Mouse (Mus musculus) megakaryocyte-erythroid progenitor cell, adult 5-6 weeks (primary cell): ENCODE data around the gene Iglon5. TPM values are rescaled to one million over a fixed set of nuclear protein-coding genes. Genes with fewer than 3 reads are reported as not detected.

Experiments used
- ATAC-seq: replicated peaks from 2 replicates; pipeline ENCODE4 v1.8.0; 2016; ENCODE audit warnings: mild to moderate bottlenecking, inconsistent platforms; ENCODE audit not compliant: severe bottlenecking, poor library complexity, low FRiP score, low TSS enrichment
- total RNA-seq, 2 experiments: library from RNA; stranded (forward) in 1 of 2; stranded (reverse) in 1 of 2; fragments of 200-1000, 215-1000 nt in 1 of 2; fragments of >200 nt in 1 of 2; fragmentation: Nextera tagmentation in 1 of 2; gene quantifications; 2 replicates each; pipeline ENCODE4 v1.2.3; 2014 to 2017

Gene Iglon5
- not detected in 2 replicates for total RNA-seq (2014; fragmentation: Nextera tagmentation)
- not detected in 2 replicates for total RNA-seq (2017)

DNA sequence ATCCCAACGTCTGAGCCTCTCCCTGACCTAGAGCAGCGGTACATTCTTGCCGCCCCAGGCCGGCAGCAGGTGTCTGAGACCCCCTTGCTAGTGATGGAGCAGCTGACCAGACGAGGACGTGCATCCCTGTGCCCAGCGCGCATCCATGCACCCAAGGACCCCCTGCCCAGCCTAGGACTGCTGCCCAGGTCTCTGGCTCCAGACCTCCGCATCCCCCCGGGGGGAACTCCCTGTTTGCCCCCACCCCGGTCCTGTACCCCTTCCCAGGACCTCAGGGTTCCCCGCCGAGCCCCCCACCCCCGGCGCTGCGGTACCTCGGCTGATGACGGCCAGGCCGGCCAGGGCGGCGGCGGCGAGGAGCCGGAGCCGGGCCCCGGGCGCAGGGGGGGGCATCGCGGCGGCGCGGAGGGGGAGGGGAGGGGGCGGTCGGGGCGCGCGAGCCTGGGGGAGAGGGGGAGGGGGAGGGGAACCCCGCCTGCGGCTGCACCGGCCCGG is at the start of gene Iglon5:
Gene Iglon5 (minus strand): TSS at position 445 of the 495 bp plus-strand sequence.
- ATAC-seq, result no peak

DNA sequence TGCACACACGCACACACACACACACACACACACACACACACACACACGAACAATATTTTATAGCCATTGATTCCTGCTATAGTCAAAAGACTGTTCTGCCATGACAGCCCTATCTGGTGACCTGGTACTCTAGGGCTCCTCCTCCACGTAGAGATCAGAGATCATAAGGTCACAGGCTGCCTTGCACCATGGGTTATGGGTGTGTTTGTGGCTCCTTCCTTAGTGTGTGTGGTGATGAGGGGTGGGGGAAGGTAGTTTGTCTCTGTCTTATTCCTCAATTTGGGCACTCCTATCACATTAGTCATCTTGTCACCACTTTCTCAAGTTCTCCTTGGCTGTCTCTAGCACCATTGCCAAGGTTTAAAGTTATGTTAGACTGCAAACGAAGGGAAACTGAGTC is 48.6 kb upstream of the Iglon5 start:
- no peak for ATAC-seq

DNA sequence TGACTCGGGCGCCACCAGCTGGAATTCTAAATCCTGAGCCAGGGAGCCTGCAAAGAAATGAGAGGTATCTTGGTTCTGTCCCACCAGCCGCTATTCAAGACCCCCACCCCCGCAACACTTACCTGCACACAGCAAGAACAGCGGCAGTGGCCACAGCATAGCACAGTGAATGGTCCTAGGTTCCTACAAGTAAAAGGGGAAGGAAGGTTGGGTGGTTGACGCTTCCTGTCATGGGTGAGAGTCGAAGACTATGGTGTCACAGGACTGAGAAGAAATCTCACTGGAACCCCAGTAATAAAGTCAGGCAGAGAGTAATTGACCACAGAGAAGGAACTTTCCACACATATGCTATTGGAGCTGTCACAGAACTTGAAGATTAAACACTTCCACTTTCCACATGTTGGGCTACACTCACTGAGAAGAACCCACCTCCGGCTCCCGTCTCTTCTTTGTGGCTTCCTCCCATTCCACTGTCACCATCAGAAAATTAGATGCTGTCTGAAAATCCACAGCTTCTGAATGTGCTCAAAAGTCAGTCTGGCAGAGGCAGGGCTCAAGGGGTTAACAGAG is 43.1 kb upstream of the Iglon5 start:
- no peak for ATAC-seq

DNA sequence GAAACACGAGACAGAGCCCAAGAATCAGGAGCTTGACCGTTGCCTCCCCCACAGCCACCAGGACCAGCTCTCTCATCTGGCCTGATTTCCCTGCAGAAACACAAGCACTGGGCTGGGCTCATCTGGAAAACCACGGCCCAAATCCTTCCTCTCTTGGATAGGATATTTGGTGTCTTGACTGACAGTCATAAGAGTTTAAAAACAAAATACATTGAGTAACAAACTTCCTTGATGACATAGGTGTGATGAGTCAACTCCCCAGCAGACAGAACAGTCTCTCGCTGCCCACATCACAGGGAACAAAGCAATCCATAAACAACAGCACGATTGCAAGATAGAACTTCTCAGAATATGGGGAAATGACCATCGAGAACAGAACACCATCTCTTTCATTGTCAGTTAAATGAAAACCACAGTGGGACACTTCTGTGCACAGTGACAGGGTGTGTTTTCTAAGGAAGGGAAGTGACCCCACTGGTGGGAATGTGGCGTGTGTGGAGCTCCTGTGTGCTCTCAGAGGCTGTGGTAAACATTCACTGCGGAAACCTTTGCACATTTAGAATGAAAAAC is 40.4 kb upstream of the Iglon5 start:
- ATAC-seq, result no peak

DNA sequence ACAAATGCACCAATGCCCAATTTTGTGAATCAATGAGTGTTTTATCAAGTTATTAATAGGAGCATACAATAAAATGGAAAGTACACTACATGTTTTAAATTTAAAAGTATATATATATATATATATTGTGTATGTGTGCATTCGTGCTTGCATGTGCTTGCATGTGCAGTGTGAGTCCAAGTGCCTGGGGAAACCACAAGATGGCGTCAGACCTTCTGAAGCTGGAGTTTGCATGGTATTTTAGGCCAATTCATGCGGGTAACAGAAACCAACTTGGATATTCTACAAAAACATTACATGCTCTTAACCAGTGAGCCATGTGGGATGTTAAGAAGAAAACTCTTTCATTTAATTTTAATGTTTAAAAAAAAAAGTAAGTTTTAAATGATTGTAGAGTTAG is 35.4 kb upstream of the Iglon5 start:
- no peak for ATAC-seq

DNA sequence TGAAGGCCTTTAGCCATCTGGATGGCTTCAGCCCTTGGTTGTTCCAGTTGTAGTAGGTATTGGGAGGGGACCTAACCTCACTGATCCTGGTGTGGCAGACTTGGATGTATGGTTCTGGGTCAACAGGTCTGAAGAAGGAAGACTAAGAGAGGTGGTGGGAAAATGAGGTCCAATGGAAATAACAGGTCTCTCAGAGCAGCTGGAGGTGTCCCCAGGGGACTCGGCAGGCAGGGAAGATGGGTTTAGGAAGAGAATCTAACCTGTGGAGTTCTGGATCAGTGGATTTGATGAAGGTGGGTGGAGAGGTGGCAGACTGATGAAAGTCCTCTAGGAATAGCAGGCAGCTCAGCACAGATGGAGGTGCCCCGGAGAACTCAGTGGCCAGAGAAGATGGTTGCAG is 32.9 kb upstream of the Iglon5 start:
- no peak for ATAC-seq

DNA sequence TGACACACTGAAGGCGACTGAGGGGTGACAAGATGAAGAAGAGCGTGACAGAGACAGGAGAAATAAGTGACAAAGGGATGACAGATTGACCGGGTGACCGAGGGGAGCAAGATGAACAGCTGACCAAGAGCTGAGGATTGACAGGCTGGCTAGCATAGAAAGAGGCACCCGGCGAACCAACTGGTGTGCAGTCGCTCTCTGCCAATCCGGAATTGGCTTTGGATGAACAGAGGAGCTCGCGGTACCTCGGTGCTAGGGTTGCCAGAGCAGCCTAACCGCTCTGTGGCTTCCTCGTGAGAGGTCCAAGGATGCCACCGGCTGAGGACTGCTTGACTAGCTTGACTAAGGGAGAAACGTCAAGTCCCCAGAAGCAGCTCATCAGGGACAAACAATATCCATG is 28.5 kb upstream of the Iglon5 start:
- ATAC-seq, result no peak

DNA sequence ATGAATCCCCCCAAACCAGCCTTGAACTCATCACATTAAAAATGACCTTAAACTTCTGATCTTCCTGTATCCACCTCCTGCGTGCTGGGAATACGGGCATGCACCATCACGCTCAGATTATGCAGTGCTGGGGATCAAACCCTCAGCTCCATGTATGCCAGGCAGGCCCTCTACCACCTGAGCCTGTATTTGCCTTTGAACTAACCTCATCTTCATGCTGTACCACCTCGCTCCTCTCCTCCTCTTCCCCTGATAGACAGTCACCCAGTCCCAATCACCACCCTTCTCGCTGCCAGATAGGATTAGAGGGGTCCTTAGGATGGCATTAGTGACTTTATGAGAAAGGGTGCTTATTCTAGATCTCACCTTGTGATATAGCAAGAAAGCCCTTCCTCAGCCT is 25.2 kb upstream of the Iglon5 start:
- ATAC-seq, result no peak

DNA sequence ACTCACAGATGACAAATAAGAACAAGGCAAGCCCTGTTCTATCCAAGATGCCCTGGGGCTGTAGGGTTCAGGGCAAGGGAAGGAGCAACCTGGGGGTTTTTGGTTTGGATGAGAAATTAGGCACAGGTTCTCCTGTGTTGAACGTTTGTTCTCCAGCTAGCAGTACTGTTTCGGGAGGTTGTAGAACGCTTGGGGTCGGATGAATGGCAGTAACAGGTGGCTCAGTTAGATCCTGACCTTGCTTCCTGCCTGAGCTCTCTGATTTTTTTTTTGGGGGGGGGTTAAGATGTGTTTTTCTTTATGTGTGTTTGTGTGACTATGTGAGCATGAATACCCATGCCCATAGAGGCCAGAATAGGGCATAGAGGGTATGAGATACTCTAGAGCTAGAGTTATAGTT is 22.6 kb upstream of the Iglon5 start:
- ATAC-seq, result no peak

DNA sequence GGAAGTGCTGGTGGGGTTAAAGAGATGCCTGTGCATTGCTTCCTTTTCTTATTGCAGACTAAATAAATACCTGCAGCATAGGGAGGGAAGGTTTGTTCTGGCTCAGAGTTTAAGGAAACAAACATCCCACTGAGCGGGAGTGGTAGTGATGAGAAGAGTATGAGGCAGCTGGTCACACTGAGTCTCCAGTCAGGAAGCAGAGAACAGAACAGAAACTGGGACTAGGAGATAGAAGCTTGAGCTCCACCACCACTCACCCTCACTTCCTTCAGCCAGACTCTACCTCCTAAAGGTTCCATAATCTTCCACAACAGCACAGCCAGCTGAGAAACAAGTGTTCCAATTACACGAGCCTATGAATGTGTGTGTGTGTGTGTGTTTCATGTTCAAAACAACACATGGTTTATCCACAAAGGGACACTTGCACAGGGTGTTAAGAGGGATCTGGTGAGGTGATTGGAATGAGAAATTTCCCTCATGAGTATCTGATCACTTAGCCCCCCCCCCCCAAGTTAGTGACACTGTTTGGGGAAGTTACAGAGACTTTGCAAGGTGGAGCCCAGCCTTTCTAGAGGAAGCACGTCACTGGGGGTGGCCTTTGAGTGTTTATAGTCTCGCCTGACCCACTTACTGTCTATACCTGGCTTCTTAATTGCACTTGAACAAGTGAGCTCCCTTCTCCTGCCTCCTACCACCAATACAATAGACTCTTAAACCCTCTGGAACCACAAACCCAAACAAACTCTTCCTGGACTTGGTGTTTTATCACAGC is 22.0 kb upstream of the Iglon5 start:
- ATAC-seq, result no peak

DNA sequence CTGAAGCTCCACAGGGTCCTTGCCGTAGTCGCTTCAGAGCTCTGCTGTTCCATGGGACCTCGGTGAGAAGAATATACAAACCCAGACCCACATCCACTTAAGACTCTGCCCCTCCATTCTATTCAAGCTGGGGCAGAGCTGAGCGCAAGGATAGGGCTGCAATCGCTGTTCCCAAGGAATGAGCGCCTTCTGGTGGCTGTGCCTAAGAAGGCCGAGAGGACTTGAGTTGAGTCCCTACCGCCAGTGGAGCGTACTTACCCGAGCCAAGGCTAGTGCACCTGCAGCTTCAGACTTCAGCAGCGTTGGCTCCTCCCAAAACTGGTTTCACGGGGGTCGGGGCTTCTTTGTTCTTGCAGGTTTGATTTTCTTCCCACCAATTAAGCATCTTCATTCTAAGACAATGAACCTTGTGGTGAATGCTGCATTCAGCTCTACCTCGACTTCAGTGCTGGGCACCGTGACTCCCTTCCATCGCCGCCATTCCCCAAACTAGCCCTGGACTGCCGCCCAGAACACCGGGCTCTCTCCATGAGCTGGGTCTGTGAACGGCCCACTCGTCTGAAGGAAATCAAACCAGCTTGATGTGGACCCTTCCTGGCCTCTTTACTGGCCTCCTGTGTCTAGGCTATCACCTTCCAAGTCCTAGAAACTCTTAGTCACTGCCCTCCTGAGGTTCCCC is 5.6 kb upstream of the Iglon5 start:
- peak; percentile 73; the same call in 1 of the 2 replicates for ATAC-seq

DNA sequence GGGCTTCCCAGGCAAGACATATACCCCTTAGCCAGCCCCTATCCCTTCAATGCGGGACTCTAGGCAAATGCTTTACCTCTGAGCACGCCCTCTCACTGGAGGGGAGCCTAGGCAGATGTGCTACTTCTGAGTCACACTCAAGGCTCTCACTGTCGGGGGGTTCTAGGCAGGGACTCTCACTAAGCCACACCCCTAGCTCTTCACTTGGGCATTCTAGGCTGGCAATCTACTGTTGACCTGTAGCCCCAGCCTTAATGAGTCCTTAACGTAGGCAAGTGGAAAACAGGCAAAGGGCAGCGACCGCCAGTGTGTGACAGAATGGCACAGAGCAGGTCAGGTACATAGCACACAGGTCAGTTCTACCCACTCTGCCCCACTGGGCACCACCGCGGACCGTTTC is 986 bp upstream of the Iglon5 start:
- ATAC-seq, result no peak

DNA sequence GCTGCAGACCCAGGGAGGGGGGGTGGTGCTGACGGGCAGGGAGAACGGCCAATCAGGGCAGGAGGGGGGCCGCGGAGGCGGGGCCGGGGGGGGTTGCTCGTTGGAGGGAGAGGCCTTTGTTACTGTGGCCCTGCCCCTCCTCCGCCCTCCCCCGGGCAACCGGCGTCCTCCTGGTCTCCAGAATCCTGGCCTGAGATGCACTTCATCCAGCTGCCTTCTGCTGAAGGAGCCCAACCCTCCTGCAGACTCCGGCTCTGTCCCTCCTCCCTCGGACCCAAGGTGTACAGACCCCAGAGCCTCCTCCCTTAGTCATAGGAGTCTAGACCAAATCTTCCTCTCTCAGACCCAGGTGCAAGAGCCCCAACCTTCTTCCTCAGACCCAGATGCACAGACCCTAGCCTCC is 308 bp upstream of the Iglon5 start:
- no peak for ATAC-seq

DNA sequence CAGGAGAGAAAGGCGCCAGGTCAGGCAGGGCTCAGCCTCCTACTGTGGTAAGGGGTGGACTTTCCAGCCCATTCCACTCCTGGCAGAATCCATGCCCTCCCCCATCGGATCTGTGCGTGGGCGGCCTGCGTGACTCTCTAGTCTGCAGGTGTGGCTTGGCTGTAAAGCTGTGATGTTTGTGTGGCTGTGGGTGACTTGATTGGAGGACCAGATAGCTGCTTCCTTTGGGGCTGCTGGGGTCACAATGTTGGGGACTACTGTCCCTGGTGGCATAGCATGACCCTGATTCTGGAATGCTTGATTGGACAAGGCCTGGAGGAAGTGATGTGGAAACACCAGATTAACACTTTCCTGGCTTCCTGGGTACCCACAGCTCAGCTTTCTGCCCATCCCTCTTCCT is 1.2 kb downstream of the Iglon5 start:
- no peak for ATAC-seq

DNA sequence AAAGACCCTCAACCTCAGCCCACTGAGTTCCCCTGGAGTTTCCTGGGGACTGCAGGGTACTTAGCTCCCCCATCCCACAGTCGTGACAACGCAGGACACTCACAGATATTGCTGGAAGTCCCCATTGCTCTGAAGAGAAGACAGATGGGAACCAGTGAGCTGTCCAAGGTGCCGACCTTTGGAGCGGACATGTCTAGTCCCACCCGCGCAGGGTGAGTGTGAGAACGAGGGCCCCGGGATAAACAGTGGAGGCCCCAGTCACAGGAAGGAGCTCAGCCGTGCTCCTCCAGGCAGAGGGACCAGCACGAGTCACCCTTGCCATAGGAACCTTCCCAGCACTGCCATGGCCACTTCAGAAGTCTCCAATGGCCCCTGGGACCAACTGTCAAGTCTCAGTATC is 6.6 kb downstream of the Iglon5 start:
- ATAC-seq, result peak; percentile 25; the same call in 1 of the 2 replicates

DNA sequence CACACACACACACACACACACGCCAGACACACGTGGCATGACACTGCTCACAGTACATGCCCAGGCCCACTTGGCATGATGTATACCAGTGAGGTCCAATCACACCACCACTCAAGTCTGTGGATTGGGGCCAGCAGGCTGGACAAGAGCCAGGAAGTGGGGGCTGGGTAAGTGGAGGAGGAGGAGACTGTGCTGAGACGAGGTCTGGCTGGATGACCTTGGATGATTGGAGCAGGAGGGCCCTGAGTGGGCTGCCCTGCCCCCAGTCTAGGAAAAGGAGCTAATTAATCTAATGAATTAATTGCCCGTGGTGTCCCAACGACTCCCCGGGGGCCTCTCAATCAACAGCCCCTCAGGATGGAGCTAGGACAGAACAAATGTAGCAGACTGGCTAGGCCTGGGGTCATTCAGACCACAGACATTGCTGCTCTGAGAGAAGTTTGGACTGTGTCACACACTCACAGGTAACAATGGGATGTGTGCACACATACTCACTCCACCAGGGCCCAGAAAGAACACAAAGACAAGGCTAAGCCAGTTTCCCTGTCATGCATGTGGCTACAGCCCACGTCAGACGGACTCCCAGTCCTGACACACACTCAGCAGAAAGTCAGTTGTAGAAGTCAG is 7.7 kb downstream of the Iglon5 start:
- ATAC-seq, result no peak

DNA sequence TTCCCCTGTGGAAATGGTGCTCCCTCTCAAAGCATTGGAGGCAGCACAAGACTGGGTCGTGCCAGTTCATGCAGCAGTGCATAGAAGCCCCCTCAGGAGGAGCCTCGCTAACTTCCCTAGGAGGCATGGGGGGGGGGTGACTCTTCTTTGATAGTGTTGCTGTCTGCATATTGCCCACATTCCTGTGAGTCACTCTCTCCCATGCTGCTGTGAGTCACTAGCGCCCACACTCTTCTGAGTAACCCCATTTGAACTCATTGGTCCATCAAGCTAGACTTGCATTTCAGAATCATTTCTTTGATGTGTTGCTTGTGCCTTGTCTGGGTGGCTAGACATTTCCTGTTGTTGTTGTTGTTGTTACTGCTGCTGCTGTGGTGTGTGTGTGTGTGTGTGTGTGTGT is 8.7 kb downstream of the Iglon5 start:
- no peak for ATAC-seq

DNA sequence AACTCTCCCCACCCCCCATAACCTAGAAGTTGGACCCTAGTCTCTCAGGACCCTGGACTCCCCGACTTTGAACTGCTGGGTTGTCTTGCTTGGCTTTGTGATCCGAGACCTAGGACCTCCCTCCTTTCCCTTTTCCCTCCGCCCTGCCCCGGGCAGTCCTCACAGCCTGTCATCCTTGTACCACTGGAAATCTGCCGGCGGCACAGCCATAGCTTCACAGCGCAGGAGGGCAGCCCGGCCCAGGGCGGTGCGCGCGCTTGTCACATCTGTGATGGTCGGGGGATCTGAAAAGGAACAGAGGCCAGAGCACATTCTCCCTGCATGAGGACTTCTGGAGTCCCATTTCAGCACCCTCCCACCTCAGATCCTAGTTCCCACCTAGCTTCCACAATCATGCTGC is 13.5 kb downstream of the Iglon5 start:
- no peak for ATAC-seq

DNA sequence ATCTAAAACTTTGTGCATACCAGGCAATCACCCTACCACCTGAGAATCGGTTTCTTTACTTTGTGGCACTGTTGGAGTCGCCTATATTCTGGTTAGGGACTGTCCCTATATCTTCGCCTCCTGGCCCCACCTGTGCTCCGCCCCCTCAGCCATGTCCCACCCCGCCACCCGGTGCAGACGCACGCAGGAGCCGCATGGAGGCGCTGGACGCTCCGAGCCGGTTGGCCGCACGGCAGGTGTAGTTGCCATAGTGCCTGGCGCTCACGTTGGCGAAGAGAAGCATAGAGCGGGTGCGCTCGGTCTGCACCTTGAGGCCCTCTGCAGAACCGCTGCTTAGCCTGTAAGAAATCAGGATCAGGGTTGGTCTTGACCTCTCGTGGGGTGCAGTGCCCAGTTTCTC is 14.2 kb downstream of the Iglon5 start:
- ATAC-seq, result peak; percentile 68

DNA sequence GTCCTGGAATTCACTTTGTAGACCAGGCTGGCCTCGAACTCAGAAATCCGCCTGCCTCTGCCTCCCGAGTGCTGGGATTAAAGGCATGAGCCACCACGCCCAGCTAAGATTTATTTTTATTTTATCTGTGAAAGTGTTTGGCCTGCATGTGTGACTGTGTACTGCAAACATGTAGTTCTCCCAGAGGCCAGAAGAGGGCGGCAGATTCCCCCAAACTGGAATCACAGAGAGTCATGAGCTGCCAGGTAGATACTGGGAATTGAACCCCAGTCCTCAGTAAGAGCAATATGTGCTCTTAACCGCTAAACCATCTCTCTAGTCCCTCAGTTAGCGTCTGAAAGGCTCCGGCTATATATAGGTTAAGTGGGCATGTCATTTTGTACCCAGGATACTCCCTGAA is 19.5 kb downstream of the Iglon5 start:
- no peak for ATAC-seq
